Mouse (Mus musculus) CH12.LX (cell line): Measurements from ENCODE around the gene Dnajc13. TPM values are rescaled to one million over a fixed set of nuclear protein-coding genes. Genes with fewer than 3 reads are reported as not detected.

Experiments used
- DNase-seq: peaks from one replicate; pipeline ENCODE4 v3.0.0-alpha.2; 2013; ENCODE audit errors: extremely low read depth
- H3K27ac ChIP-seq: 2 replicates; pipeline ENCODE4 v1.5.1; 2012; ENCODE audit warnings: low read depth, mild to moderate bottlenecking, control low read depth, moderate library complexity; ENCODE audit not compliant: insufficient read depth
- H3K27me3 ChIP-seq: replicated peaks from 2 replicates; pipeline ENCODE3; 2012; ENCODE audit warnings: inconsistent platforms
- H3K36me3 ChIP-seq, 2 experiments: replicated peaks in 1 of 2; 2 replicates each; pipeline versions ENCODE3 to v1.6.1; 2012; ENCODE audit warnings: inconsistent platforms in 1 of 2, low read length in 1 of 2, mild to moderate bottlenecking in 1 of 2, mixed read lengths in 1 of 2, moderate library complexity in 1 of 2; ENCODE audit not compliant: control insufficient read depth in 1 of 2, insufficient read depth in 1 of 2
- H3K4me1 ChIP-seq, 2 experiments: 2 replicates each; pipeline ENCODE4 v1.6.1; 2012; ENCODE audit warnings: inconsistent platforms in 1 of 2, moderate library complexity in 1 of 2; ENCODE audit not compliant: insufficient read depth in 2 of 2, control insufficient read depth in 1 of 2
- H3K4me2 ChIP-seq: 2 replicates; pipeline ENCODE4 v1.6.1; 2012; ENCODE audit warnings: low read depth, mild to moderate bottlenecking, control low read depth; ENCODE audit not compliant: poor library complexity, insufficient read depth, severe bottlenecking
- H3K4me3 ChIP-seq, 3 experiments: fragments of 150-350 bp in 1 of 3; sonication (generic) in 1 of 3; replicated peaks in 1 of 3; 2 replicates each; pipeline versions ENCODE3 to v1.5.1; 2011 to 2012; ENCODE audit warnings: low read depth in 2 of 3, low read length in 2 of 3, mild to moderate bottlenecking in 2 of 3, moderate library complexity in 2 of 3, control low read depth in 1 of 3, improper control_type of control experiment in 1 of 3, inconsistent platforms in 1 of 3, mixed read lengths in 1 of 3; ENCODE audit not compliant: poor library complexity in 1 of 3
- H3K79me2 ChIP-seq: replicated peaks from 2 replicates; pipeline ENCODE4 v1.6.1; 2012; ENCODE audit warnings: mild to moderate bottlenecking, moderate library complexity; ENCODE audit not compliant: control insufficient read depth, poor library complexity, insufficient read depth, severe bottlenecking; ENCODE audit errors: extremely low read depth
- H3K9ac ChIP-seq: 2 replicates; pipeline ENCODE4 v1.6.1; 2012; ENCODE audit warnings: low read depth, mild to moderate bottlenecking, control low read depth, moderate library complexity; ENCODE audit not compliant: insufficient read depth
- H3K9me3 ChIP-seq: replicated peaks from 2 replicates; pipeline ENCODE3; 2012; ENCODE audit warnings: low read length, inconsistent platforms, mixed read lengths
- BHLHE40 ChIP-seq: IDR thresholded peaks from 2 replicates; pipeline ENCODE4 v1.6.1; 2011; ENCODE audit warnings: mild to moderate bottlenecking, low read depth, low read length, improper control_type of control experiment
- CHD1 ChIP-seq: IDR thresholded peaks from 2 replicates; pipeline ENCODE4 v1.6.1; 2012; ENCODE audit warnings: low read depth, low read length, improper control_type of control experiment, inconsistent platforms
- ELF1 ChIP-seq: IDR thresholded peaks from 2 replicates; pipeline ENCODE4 v1.6.1; 2014; ENCODE audit warnings: low read depth, mild to moderate bottlenecking, inconsistent platforms, low read length, improper control_type of control experiment
- EP300 ChIP-seq: IDR thresholded peaks from 2 replicates; pipeline ENCODE4 v1.6.1; 2011; ENCODE audit warnings: low read length, improper control_type of control experiment
- GABPA ChIP-seq: IDR thresholded peaks from 2 replicates; pipeline ENCODE4 v1.6.1; 2012; ENCODE audit warnings: low read depth, low read length, improper control_type of control experiment, inconsistent platforms; ENCODE audit not compliant: insufficient replicate concordance
- HCFC1 ChIP-seq: IDR thresholded peaks from 2 replicates; pipeline ENCODE4 v1.6.1; 2012; ENCODE audit warnings: low read depth, mild to moderate bottlenecking, inconsistent platforms, low read length, improper control_type of control experiment
- IRF4 ChIP-seq: IDR thresholded peaks from 2 replicates; pipeline ENCODE4 v1.6.1; 2014; ENCODE audit warnings: low read depth, mild to moderate bottlenecking, inconsistent platforms, low read length, improper control_type of control experiment
- JUN ChIP-seq: IDR thresholded peaks from 2 replicates; pipeline ENCODE4 v1.6.1; 2011; ENCODE audit warnings: low read depth, mild to moderate bottlenecking, low read length, improper control_type of control experiment, moderate library complexity; ENCODE audit not compliant: insufficient read depth
- JUND ChIP-seq: conservative IDR thresholded peaks from 2 replicates; pipeline ENCODE4 v1.6.1; 2011; ENCODE audit warnings: low read depth, low read length, improper control_type of control experiment
- KAT2A ChIP-seq: IDR thresholded peaks from 2 replicates; pipeline ENCODE4 v1.6.1; 2012; ENCODE audit warnings: low read length, improper control_type of control experiment, inconsistent platforms; ENCODE audit not compliant: insufficient replicate concordance
- MAZ ChIP-seq: IDR thresholded peaks from 2 replicates; pipeline ENCODE4 v1.6.1; 2012; ENCODE audit warnings: low read depth, mild to moderate bottlenecking, inconsistent platforms, low read length, improper control_type of control experiment, moderate library complexity
- MXI1 ChIP-seq: IDR thresholded peaks from 2 replicates; pipeline ENCODE4 v1.6.1; 2011; ENCODE audit warnings: mild to moderate bottlenecking, low read depth, low read length, improper control_type of control experiment
- MYC ChIP-seq: IDR thresholded peaks from 2 replicates; pipeline ENCODE4 v1.6.1; 2011; ENCODE audit warnings: low read depth, mild to moderate bottlenecking, improper control_type of control experiment, low read length
- NELFE ChIP-seq: IDR thresholded peaks from 2 replicates; pipeline ENCODE4 v1.6.1; 2011; ENCODE audit warnings: low read depth, low read length, improper control_type of control experiment
- NRF1 ChIP-seq: IDR thresholded peaks from 2 replicates; pipeline ENCODE4 v1.6.1; 2014; ENCODE audit warnings: low read depth, mild to moderate bottlenecking, inconsistent platforms, low read length, improper control_type of control experiment, moderate library complexity
- PAX5 ChIP-seq: IDR thresholded peaks from 2 replicates; pipeline ENCODE4 v1.6.1; 2012; ENCODE audit warnings: low read length, inconsistent platforms, mixed read lengths
- POLR2AphosphoS2 ChIP-seq: IDR thresholded peaks from 2 replicates; pipeline ENCODE4 v1.6.1; 2011; ENCODE audit warnings: low read depth, low read length, improper control_type of control experiment
- RAD21 ChIP-seq: IDR thresholded peaks from 2 replicates; pipeline ENCODE4 v1.6.1; 2011; ENCODE audit warnings: low read depth, mild to moderate bottlenecking, low read length, improper control_type of control experiment, moderate library complexity
- RCOR1 ChIP-seq: conservative IDR thresholded peaks from 2 replicates; pipeline ENCODE4 v1.6.1; 2012; ENCODE audit warnings: low read depth, mild to moderate bottlenecking, inconsistent platforms, low read length, improper control_type of control experiment
- SIN3A ChIP-seq: IDR thresholded peaks from 2 replicates; pipeline ENCODE4 v1.6.1; 2012; ENCODE audit warnings: low read length, improper control_type of control experiment, inconsistent platforms
- SMC3 ChIP-seq: IDR thresholded peaks from 2 replicates; pipeline ENCODE4 v1.6.1; 2011; ENCODE audit warnings: low read depth, low read length, improper control_type of control experiment
- TBP ChIP-seq: conservative IDR thresholded peaks from 2 replicates; pipeline ENCODE4 v1.6.1; 2011; ENCODE audit warnings: low read depth, low read length, improper control_type of control experiment
- USF1 ChIP-seq: IDR thresholded peaks from 2 replicates; pipeline ENCODE4 v1.6.1; 2014; ENCODE audit warnings: low read depth, mild to moderate bottlenecking, inconsistent platforms, low read length, improper control_type of control experiment
- ZC3H11A ChIP-seq: IDR thresholded peaks from 2 replicates; pipeline ENCODE4 v1.6.1; 2012; ENCODE audit warnings: low read depth, mild to moderate bottlenecking, inconsistent platforms, low read length, improper control_type of control experiment
- ZMIZ1 ChIP-seq: IDR thresholded peaks from 2 replicates; pipeline ENCODE4 v1.6.1; 2012; ENCODE audit warnings: low read depth, mild to moderate bottlenecking, inconsistent platforms, low read length, improper control_type of control experiment
- ZNF384 ChIP-seq: IDR thresholded peaks from 2 replicates; pipeline ENCODE4 v1.6.1; 2012; ENCODE audit warnings: low read depth, low read length, improper control_type of control experiment, inconsistent platforms
- dilution Hi-C: fragments of 300-500 bp; cut with MboI; formaldehyde crosslinking; loops from 2 replicates; pipeline ENCODE4 v1.14.3; 2020; ENCODE audit warnings: low sequenced_read_pairs; ENCODE audit not compliant: extremely low pct_unique_long_range_greater_than_20kb, extremely low pct_ligation_motif_present
- in situ Hi-C: fragments of 300-500 bp; cut with MboI; formaldehyde crosslinking; loops from 3 replicates; pipeline ENCODE4 v1.14.3; 2019; ENCODE audit warnings: low sequenced_read_pairs, low pct_ligation_motif_present, low pct_unique_long_range_greater_than_20kb, mixed read lengths
- polyA plus RNA-seq: library from polyadenylated mRNA; unstranded; fragments of >175 nt; gene quantifications from 2 replicates; pipeline ENCODE4 v1.2.1, GENCODE M21; 2012; ENCODE audit warnings: low read depth; ENCODE audit not compliant: insufficient read length
- total RNA-seq, 2 experiments: library from RNA; depleted of rRNA; stranded (reverse); fragments of 300-350 nt in 1 of 2; fragments of >200 nt in 1 of 2; gene quantifications; 2 replicates each; pipeline ENCODE4 v1.2.3; 2012 to 2014

Gene Dnajc13
- total and polyA plus RNA-seq, 3 experiments = 30.1 to 51.9 (median 30.4) TPM

DNA sequence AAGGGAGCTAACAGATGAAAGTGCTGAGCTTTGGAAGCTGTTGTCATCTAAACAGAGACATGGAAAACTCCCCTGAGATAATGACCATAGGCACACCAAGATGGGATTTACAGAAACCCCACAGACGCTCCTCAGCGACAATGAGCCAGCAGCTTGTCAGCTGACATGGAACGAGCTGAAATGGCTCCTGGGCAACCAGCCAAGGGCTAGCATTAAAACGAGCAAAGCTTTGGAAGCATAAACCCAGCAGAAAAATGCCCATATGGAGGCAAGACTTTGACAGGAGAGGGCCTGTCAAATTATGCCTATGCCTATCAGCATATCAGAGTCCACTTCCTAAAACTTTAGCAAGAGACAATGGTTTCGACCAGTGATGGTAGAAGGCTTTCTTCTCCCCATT lies 27.0 kb downstream of the Dnajc13 start:
- H3K9ac ChIP-seq = no peak overlapping the region
- no peak overlapping the region for H3K4me3 ChIP-seq
- no peak overlapping the region for H3K27ac ChIP-seq
- H3K36me3 ChIP-seq = peaks cover 39 to 84% of the 10 kb centered on the region in 2 experiments
- H3K9me3 ChIP-seq = no peaks in the 10 kb centered on the region
- 0 out of 4 replicates have a peak, but pooled peaks cover 0 to 6% of the 10 kb centered on the region in 2 experiments for H3K4me1 ChIP-seq
- H3K79me2 ChIP-seq = no peaks in the 10 kb centered on the region
- in situ Hi-C loops (no loop called here), dilution Hi-C loops (no loop called here)
- no peaks in the 10 kb centered on the region for H3K27me3 ChIP-seq
- DNase-seq = no peak
- H3K4me2 ChIP-seq = no peak overlapping the region
- TF ChIP-seq RCOR1 = no peak
- no peak for TF ChIP-seq JUN
- no peak for TF ChIP-seq KAT2A
- no peak for TF ChIP-seq TBP
- TF ChIP-seq MXI1 = no peak
- TF ChIP-seq EP300 = no peak
- TF ChIP-seq CHD1 = no peak
- TF ChIP-seq ELF1 = no peak
- TF ChIP-seq NRF1 = no peak
- TF ChIP-seq ZC3H11A = no peak
- no peak for TF ChIP-seq ZMIZ1
- no peak for TF ChIP-seq SIN3A
- no peak for TF ChIP-seq PAX5
- TF ChIP-seq SMC3 = no peak
- TF ChIP-seq GABPA = no peak
- TF ChIP-seq MYC = no peak
- TF ChIP-seq POLR2AphosphoS2 = no peak

DNA sequence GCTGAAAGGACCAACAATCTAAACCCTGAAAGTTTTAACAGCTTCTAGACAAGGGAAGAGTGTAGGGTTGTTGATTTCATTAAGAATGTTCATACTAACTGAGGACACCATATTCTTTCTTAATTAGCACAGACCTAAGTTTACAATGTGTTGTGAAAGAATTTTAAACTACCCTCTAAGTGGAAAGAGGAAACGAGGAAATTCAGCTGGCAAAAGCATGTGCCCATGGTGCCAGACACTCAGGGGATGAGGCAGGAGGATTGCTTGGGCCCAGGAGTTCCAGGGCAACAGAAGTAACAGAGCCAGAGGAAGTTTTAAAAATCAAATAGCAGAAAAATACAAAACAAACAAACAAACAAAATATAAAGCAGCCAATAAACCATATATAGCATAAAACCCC lies 28.9 kb downstream of the Dnajc13 start:
- H3K9ac ChIP-seq = no peak overlapping the region
- no peaks in the 10 kb centered on the region for H3K27me3 ChIP-seq
- H3K79me2 ChIP-seq = no peaks in the 10 kb centered on the region
- TF ChIP-seq TBP (no peak), EP300 (no peak), ZNF384 (no peak), MYC (no peak), MXI1 (no peak), BHLHE40 (no peak), SMC3 (no peak), MAZ (no peak), KAT2A (no peak), HCFC1 (no peak), JUND (no peak), RAD21 (no peak), IRF4 (no peak), USF1 (no peak), NELFE (no peak)
- no peak overlapping the region for H3K4me3 ChIP-seq
- H3K9me3 ChIP-seq = no peaks in the 10 kb centered on the region
- no peak for DNase-seq
- dilution Hi-C loops = no loop called here
- no peak overlapping the region for H3K4me2 ChIP-seq
- no peaks in the 10 kb centered on the region for H3K4me1 ChIP-seq
- in situ Hi-C loops = no loop called here
- H3K27ac ChIP-seq = no peak overlapping the region
- H3K36me3 ChIP-seq = peaks cover 45 to 88% of the 10 kb centered on the region in 2 experiments
